Mouse (Mus musculus) stomach, embryonic 14.5 days (tissue): ENCODE results near the gene Inka1. TPM values are rescaled to one million over a fixed set of nuclear protein-coding genes. Genes with fewer than 3 reads are reported as not detected.
A peak's percentile ranks its signal among the peaks of the same experiment; 100 is the strongest.

ENCODE experiments used
- ATAC-seq: fragments of 200-750 bp; cut with Nextera tagmentation; 2 replicates; pipeline ENCODE4 v1.8.0; 2017; ENCODE audit warnings: low read depth, moderate TSS enrichment; ENCODE audit not compliant: insufficient number of reproducible peaks, insufficient read depth, low FRiP score
- H3K27ac ChIP-seq: fragments of 300-500 bp; sonication (generic); 2 replicates; pipeline ENCODE4 v1.5.1; 2014; ENCODE audit warnings: mild to moderate bottlenecking, low read length, moderate library complexity, mixed read lengths
- H3K27me3 ChIP-seq: fragments of 300-500 bp; sonication (generic); 2 replicates; pipeline ENCODE4 v1.6.1; 2014; ENCODE audit warnings: low read length, control low read depth, mixed read lengths; ENCODE audit not compliant: control insufficient read depth, insufficient read depth
- H3K36me3 ChIP-seq: fragments of 300-500 bp; sonication (generic); 2 replicates; pipeline ENCODE4 v1.6.1; 2014; ENCODE audit warnings: mild to moderate bottlenecking, control low read depth, low read length, moderate library complexity, mixed read lengths; ENCODE audit not compliant: control insufficient read depth, insufficient read depth
- H3K4me1 ChIP-seq: fragments of 300-500 bp; sonication (generic); 2 replicates; pipeline ENCODE4 v1.6.1; 2014; ENCODE audit warnings: low read length, control low read depth, mixed read lengths; ENCODE audit not compliant: control insufficient read depth, insufficient read depth
- H3K4me2 ChIP-seq: fragments of 300-500 bp; sonication (generic); replicated peaks from 2 replicates; pipeline ENCODE4 v1.6.1; 2014; ENCODE audit warnings: low read depth, low read length, control low read depth
- H3K4me3 ChIP-seq: fragments of 300-500 bp; sonication (generic); 2 replicates; pipeline ENCODE4 v1.5.1; 2014; ENCODE audit warnings: low read depth, low read length, control low read depth
- H3K9ac ChIP-seq: fragments of 300-500 bp; sonication (generic); replicated peaks from 2 replicates; pipeline ENCODE4 v1.6.1; 2014; ENCODE audit warnings: low read depth, mild to moderate bottlenecking, control low read depth, low read length, moderate library complexity, mixed read lengths
- H3K9me3 ChIP-seq: fragments of 300-500 bp; sonication (generic); 2 replicates; pipeline ENCODE4 v1.6.1; 2016; ENCODE audit warnings: low read depth, low read length, control low read depth; ENCODE audit not compliant: control insufficient read depth
- WGBS: fragments of 180-500 bp; shearing (Covaris S2); extraction: QIAGEN DNeasy Blood & Tissue Kit; methylation state at CpG from one replicate; pipeline ENCODE4 v1.1.7; 2014; 5-methylcytosine and 5-hydroxymethylcytosine counted together
- polyA plus RNA-seq: library from polyadenylated mRNA; unstranded; fragments of >200 nt; fragmentation: Nextera tagmentation; extraction: Ambion mirVana; gene quantifications from 2 replicates; pipeline ENCODE4 v1.2.1, GENCODE M21; 2014

Inka1 gene
- polyA plus RNA-seq, 1 experiment from 2014 or later = 64.9 TPM

DNA sequence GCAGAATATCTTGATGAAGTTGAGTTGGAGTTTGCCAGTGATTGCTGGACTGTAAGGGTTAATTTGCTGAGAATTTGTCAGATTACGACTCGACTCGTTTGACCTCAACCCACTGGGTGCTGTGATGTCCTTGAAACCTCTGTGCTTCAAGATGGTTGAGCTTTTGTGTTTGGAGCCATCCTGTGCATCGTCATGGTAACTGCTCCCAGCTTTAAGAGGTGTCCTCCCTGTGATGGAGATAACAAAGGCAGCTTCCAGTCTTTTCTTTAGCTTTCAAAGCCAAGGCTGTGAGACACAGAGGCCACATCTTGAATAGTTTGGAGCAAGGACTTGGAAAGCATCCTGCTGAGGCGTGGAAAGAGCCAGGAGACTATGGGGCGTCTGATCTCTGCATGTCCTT lies 28.5 kb downstream of the Inka1 start:
- peaks cover 21% of the 10 kb centered on the region; the same call in 1 of the 2 replicates for H3K36me3 ChIP-seq
- no peak for ATAC-seq
- H3K27ac ChIP-seq = no peak overlapping the region
- H3K9ac ChIP-seq = no peak overlapping the region
- no peak overlapping the region for H3K4me3 ChIP-seq
- H3K4me1 ChIP-seq = no peaks in the 10 kb centered on the region
- no peak overlapping the region for H3K4me2 ChIP-seq
- no peaks in the 10 kb centered on the region for H3K27me3 ChIP-seq
- no peaks in the 10 kb centered on the region for H3K9me3 ChIP-seq
- WGBS = 74% methylated on average over 6 of the region's 6 CpGs

DNA sequence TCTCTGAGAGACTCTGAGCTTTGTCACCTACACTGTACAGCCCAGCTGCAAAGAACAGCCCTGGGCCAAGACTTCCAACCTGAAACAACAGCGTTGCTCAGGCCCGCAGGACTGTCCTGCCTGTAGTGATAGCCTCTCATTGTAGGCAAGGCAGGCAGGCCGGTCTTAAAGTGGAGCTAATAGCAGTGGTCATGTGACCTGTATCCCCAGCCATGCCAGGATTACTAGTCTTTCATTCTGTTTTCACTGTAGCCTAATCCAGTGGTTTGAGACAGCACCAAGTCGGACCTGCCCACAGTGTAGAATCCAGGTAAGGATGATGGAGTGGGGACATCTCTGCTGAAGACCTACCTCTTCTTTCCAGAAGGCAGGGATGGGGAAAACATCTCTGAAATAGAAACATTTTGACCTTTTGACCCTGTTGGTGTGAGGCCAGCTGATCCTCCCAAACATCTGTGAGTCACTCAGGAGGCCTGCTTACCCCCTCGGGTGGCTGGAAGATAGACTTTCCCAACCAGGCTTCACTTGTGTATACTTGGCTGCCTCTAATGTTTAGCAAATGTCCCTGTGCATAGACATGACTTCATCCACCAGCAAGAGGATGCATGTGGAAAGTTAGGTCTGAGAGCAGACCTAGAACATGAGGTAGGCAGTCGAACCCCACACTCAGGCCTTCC lies 29.9 kb downstream of the Inka1 start:
- Histone ChIP-seq H3K9me3 (no peaks in the 10 kb centered on the region), H3K4me3 (no peak overlapping the region), H3K9ac (no peak overlapping the region), H3K4me1 (0 out of 2 replicates have a peak, but pooled peaks cover 6% of the 10 kb centered on the region), H3K4me2 (no peak overlapping the region), H3K36me3 (0 out of 2 replicates have a peak, but pooled peaks cover 13% of the 10 kb centered on the region), H3K27ac (no peak overlapping the region), H3K27me3 (no peaks in the 10 kb centered on the region)
- no peak for ATAC-seq
- WGBS = 80% methylated on average over 6 of the region's 6 CpGs

DNA sequence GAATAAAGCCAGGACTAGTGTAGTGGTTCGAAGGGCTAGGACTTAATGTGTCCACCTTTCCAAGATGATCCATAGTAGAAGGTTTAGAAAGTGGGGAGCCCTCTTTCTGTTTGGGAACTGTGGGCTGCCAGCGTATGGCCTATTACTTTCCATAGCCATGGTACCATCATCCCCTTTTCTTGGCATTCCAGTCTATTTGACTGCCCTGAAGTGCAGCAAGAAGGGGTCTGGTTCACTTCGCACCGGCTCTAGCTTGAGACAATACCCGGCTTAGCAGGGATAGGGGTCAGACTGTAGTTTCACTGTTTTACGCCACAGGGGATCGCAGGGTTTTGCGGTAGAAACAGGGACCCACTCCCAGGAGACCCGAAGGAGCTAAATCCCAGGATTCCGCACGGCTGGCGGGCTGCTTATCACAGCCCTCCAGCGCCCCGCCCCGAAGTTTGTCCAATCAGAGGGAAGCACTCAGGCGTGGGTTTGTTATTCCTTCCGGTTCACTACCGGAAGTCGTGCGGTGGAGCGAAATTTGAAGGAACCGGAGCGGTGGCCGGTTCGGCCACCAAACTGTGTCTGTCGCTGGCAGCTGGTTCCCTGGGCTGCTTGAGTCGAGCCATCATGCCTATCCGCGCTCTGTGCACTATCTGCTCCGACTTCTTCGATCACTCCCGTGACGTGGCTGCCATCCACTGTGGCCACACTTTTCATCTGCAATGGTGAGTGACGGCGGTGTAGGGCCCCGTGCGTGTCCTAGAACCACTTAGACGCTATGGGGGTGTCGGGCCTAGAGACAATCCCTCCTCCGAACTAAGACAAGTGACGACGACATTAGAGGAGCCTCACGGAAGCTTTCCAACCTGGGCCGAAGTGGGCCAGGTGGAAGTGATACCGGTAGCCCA lies 35.0 kb downstream of the Inka1 start:
- Histone ChIP-seq H3K27me3 (no peaks in the 10 kb centered on the region), H3K27ac (peak overlapping the region; percentile 57; the same call in 1 of the 2 replicates), H3K36me3 (no peaks in the 10 kb centered on the region), H3K9ac (peak overlapping the region; percentile 45), H3K4me2 (peak overlapping the region; percentile 61), H3K9me3 (no peaks in the 10 kb centered on the region), H3K4me3 (peak overlapping the region; percentile 72), H3K4me1 (0 out of 2 replicates have a peak, but pooled peaks cover 6% of the 10 kb centered on the region)
- WGBS = 18% methylated on average over 45 of the region's 45 CpGs
- ATAC-seq = peak; percentile 95

- Histone ChIP-seq H3K36me3 (no peaks in the 10 kb centered on the region), H3K27ac (peak within 1 kb of the TSS; percentile 57; the same call in 1 of the 2 replicates), H3K4me2 (peak within 1 kb of the TSS; percentile 61), H3K27me3 (no peaks in the 10 kb centered on the region), H3K9me3 (no peaks in the 10 kb centered on the region), H3K9ac (peak within 1 kb of the TSS; percentile 45), H3K4me1 (0 out of 2 replicates have a peak, but pooled peaks cover 6% of the 10 kb centered on the region), H3K4me3 (peak within 1 kb of the TSS; percentile 72)
- 92% methylated on average over 10 of the region's 10 CpGs for WGBS
- ATAC-seq = no peak
Observed at GRCm38 (mm10) chr9:107949922-107950235, 35.8 kb downstream of the Inka1 start, which contains the start of gene Traip. TSS of gene Traip (plus strand) at chr9:107950136.

GRCm38 (mm10) chr9:107949184-107949921 lies 36.3 kb downstream of the Inka1 start:
- no peaks in the 10 kb centered on the region for H3K36me3 ChIP-seq
- no peak for ATAC-seq
- H3K4me1 ChIP-seq = 0 out of 2 replicates have a peak, but pooled peaks cover 6% of the 10 kb centered on the region
- H3K9ac ChIP-seq = no peak overlapping the region
- no peaks in the 10 kb centered on the region for H3K27me3 ChIP-seq
- H3K4me3 ChIP-seq = no peak overlapping the region
- no peak overlapping the region for H3K4me2 ChIP-seq
- 82% methylated on average over 13 of the region's 13 CpGs for WGBS
- no peak overlapping the region for H3K27ac ChIP-seq
- H3K9me3 ChIP-seq = no peaks in the 10 kb centered on the region

GRCm38 (mm10) chr9:107947241-107948194 lies 38.2 kb downstream of the Inka1 start:
- Histone ChIP-seq H3K4me2 (no peak overlapping the region), H3K27me3 (no peaks in the 10 kb centered on the region), H3K27ac (no peak overlapping the region), H3K4me1 (0 out of 2 replicates have a peak, but pooled peaks cover 6% of the 10 kb centered on the region), H3K9ac (no peak overlapping the region), H3K36me3 (no peaks in the 10 kb centered on the region), H3K4me3 (no peak overlapping the region), H3K9me3 (no peaks in the 10 kb centered on the region)
- ATAC-seq = no peak
- 87% methylated on average over 31 of the region's 31 CpGs for WGBS

DNA sequence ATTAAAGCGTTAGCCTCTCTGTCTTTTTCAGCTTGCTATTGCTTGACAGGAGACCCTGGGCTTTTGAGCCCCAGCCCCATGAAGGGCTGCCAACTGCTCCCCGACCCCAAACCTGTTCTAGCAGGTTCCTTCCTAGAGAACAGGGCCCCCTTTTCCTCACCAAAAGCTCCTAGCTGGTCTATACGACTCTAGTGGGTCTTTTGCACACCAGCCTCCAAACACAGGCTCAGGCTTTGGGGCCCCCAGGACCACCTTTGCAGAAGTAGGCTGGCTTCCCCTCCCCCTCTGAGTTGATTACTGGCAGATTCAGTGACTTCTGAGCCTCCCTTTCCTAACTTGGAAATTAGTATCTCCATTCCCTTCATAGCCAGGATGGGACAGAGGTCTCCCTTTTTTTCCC lies 48.8 kb downstream of the Inka1 start:
- peak overlapping the region; percentile 93 for H3K4me2 ChIP-seq
- H3K36me3 ChIP-seq = no peaks in the 10 kb centered on the region
- no peaks in the 10 kb centered on the region for H3K9me3 ChIP-seq
- no peak for ATAC-seq
- H3K27ac ChIP-seq = no peak overlapping the region
- no peak overlapping the region; the same call in 1 of the 2 replicates for H3K9ac ChIP-seq
- H3K27me3 ChIP-seq = 0 out of 2 replicates have a peak, but pooled peaks cover 3% of the 10 kb centered on the region
- H3K4me1 ChIP-seq = peaks cover 12% of the 10 kb centered on the region; the same call in 1 of the 2 replicates
- 23% methylated on average over 3 of the region's 3 CpGs for WGBS
- H3K4me3 ChIP-seq = no peak overlapping the region
